Mouse (Mus musculus) heart, postnatal 0 days (tissue): ENCODE data around the gene Cdk6.

Experiments used
- CTCF ChIP-seq: IDR thresholded peaks from 2 replicates; pipeline ENCODE4 v1.5.1; 2016; ENCODE audit warnings: antibody characterized with exemption, control low read depth, low read depth
- EP300 ChIP-seq: IDR thresholded peaks from 2 replicates; pipeline ENCODE4 v1.6.1; 2016; ENCODE audit warnings: antibody characterized with exemption, low read depth

GRCm38 (mm10) chr5:3478216-3478615 is 136.9 kb downstream of the Cdk6 start:
- no peak for TF ChIP-seq CTCF
- TF ChIP-seq EP300: no peak
